Mouse (Mus musculus) hindbrain, postnatal 0 days (tissue): ENCODE results near the gene Hspb7. TPM values are rescaled to one million over a fixed set of nuclear protein-coding genes. Genes with fewer than 3 reads are reported as not detected.
A peak's percentile ranks its signal among the peaks of the same experiment; 100 is the strongest.

Experiments used
- ATAC-seq: fragments of 200-750 bp; cut with Nextera tagmentation; 2 replicates; pipeline ENCODE4 v1.8.0; 2017; ENCODE audit warnings: mild to moderate bottlenecking, moderate TSS enrichment, moderate library complexity
- DNase-seq: peaks from one replicate; pipeline ENCODE4 v3.0.0-alpha.2; 2015; ENCODE audit warnings: low spot score
- H3K27ac ChIP-seq: fragments of 300-500 bp; sonication (generic); 2 replicates; pipeline ENCODE4 v1.5.1; 2014; ENCODE audit warnings: mild to moderate bottlenecking
- H3K27me3 ChIP-seq: fragments of 300-500 bp; sonication (generic); 2 replicates; pipeline ENCODE4 v1.6.1; 2014; ENCODE audit warnings: low read length, mixed read lengths; ENCODE audit not compliant: insufficient read depth
- H3K36me3 ChIP-seq: fragments of 300-500 bp; sonication (generic); 2 replicates; pipeline ENCODE4 v1.6.1; 2014; ENCODE audit warnings: low read length, mixed read lengths; ENCODE audit not compliant: insufficient read depth
- H3K4me1 ChIP-seq: fragments of 300-500 bp; sonication (generic); 2 replicates; pipeline ENCODE4 v1.6.1; 2014; ENCODE audit warnings: antibody characterized with exemption, low read length, mixed read lengths; ENCODE audit not compliant: insufficient read depth
- H3K4me2 ChIP-seq: fragments of 300-500 bp; sonication (generic); 2 replicates; pipeline ENCODE4 v1.6.1; 2014; ENCODE audit warnings: low read depth, mild to moderate bottlenecking, low read length, moderate library complexity, mixed read lengths
- H3K4me3 ChIP-seq: fragments of 300-500 bp; sonication (generic); 2 replicates; pipeline ENCODE4 v1.5.1; 2014; ENCODE audit warnings: low read length
- H3K9ac ChIP-seq: fragments of 300-500 bp; sonication (generic); replicated peaks from 2 replicates; pipeline ENCODE4 v1.6.1; 2014; ENCODE audit warnings: mild to moderate bottlenecking, low read length, moderate library complexity, mixed read lengths
- H3K9me3 ChIP-seq: fragments of 300-500 bp; sonication (generic); 2 replicates; pipeline ENCODE4 v1.6.1; 2016; ENCODE audit warnings: low read length, mixed read lengths
- CTCF ChIP-seq: IDR thresholded peaks from 2 replicates; pipeline ENCODE4 v1.5.1; 2016; ENCODE audit warnings: antibody characterized with exemption, control low read depth, low read depth
- WGBS: fragments of 180-500 bp; shearing (Covaris S2); extraction: QIAGEN DNeasy Blood & Tissue Kit; methylation state at CpG from one replicate; pipeline ENCODE4 v1.1.7; 2014; 5-methylcytosine and 5-hydroxymethylcytosine counted together
- polyA plus RNA-seq: library from polyadenylated mRNA; unstranded; fragments of >200 nt; fragmentation: Nextera tagmentation; extraction: Ambion mirVana; gene quantifications from 2 replicates; pipeline ENCODE4 v1.2.1, GENCODE M21; 2015
- total RNA-seq: library from RNA; depleted of rRNA; stranded (reverse); fragments of >200 nt; gene quantifications from 2 replicates; pipeline ENCODE4 v1.2.3, GENCODE M21; 2014

Hspb7 gene
- total and polyA plus RNA-seq, 2 experiments from 2014 or later, result 0.06 TPM; not detected in 1

- no peak for ATAC-seq
- no peaks in the 10 kb centered on the region for H3K27me3 ChIP-seq
- no peak overlapping the region for H3K27ac ChIP-seq
- no peak overlapping the region for H3K9ac ChIP-seq
- DNase-seq, result no peak
- no peak overlapping the region for H3K4me3 ChIP-seq
- peak; percentile 39 for TF ChIP-seq CTCF
- H3K36me3 ChIP-seq, result no peaks in the 10 kb centered on the region
- H3K4me1 ChIP-seq, result no peaks in the 10 kb centered on the region
- H3K4me2 ChIP-seq, result no peak overlapping the region
- 13% methylated on average over 22 of the region's 22 CpGs for WGBS
- no peaks in the 10 kb centered on the region for H3K9me3 ChIP-seq
These were observed 9.1 kb upstream of the Hspb7 start for GRCm38 (mm10) chr4:141411430-141411992.

GRCm38 (mm10) chr4:141415924-141416323 is 4.7 kb upstream of the Hspb7 start, which contains the start of gene Clcnkb:
TSS of gene Clcnkb (minus strand) at chr4:141416014.
- TF ChIP-seq CTCF, result no peak
- no peak within 1 kb of the TSS for H3K4me3 ChIP-seq
- H3K4me2 ChIP-seq, result no peak within 1 kb of the TSS
- H3K9me3 ChIP-seq, result no peaks in the 10 kb centered on the region
- H3K27me3 ChIP-seq, result no peaks in the 10 kb centered on the region
- no peak within 1 kb of the TSS for H3K9ac ChIP-seq
- H3K4me1 ChIP-seq, result no peaks in the 10 kb centered on the region
- no peak within 1 kb of the TSS for H3K27ac ChIP-seq
- H3K36me3 ChIP-seq, result no peaks in the 10 kb centered on the region
- DNase-seq (no peak), ATAC-seq (no peak)
- 66% methylated on average over 7 of the region's 7 CpGs for WGBS

- ATAC-seq (no peak), DNase-seq (no peak)
- H3K9me3 ChIP-seq, result no peaks in the 10 kb centered on the region
- H3K9ac ChIP-seq, result no peak overlapping the region
- no peak overlapping the region for H3K4me3 ChIP-seq
- no peak overlapping the region for H3K27ac ChIP-seq
- no peaks in the 10 kb centered on the region for H3K27me3 ChIP-seq
- no peaks in the 10 kb centered on the region for H3K36me3 ChIP-seq
- H3K4me2 ChIP-seq, result no peak overlapping the region
- WGBS, result 63% methylated on average over 27 of the region's 27 CpGs
- TF ChIP-seq CTCF, result no peak
- no peaks in the 10 kb centered on the region; the same call in 1 of the 2 replicates for H3K4me1 ChIP-seq
These were observed 984 bp upstream of the Hspb7 start for GRCm38 (mm10) chr4:141419398-141420191.

GRCm38 (mm10) chr4:141420886-141421285 is 307 bp downstream of the Hspb7 start:
- ATAC-seq, result no peak
- WGBS, result 62% methylated on average over 9 of the region's 9 CpGs
- TF ChIP-seq CTCF, result no peak

GRCm38 (mm10) chr4:141421423-141421822 is 844 bp downstream of the Hspb7 start:
- Histone ChIP-seq H3K9ac (no peak overlapping the region), H3K4me3 (no peak overlapping the region), H3K9me3 (no peaks in the 10 kb centered on the region), H3K27me3 (no peaks in the 10 kb centered on the region), H3K27ac (no peak overlapping the region), H3K4me2 (no peak overlapping the region), H3K36me3 (no peaks in the 10 kb centered on the region), H3K4me1 (no peaks in the 10 kb centered on the region; the same call in 1 of the 2 replicates)
- ATAC-seq, result no peak
- WGBS, result 39% methylated on average over 14 of the region's 14 CpGs
- DNase-seq, result peak; percentile 50
- TF ChIP-seq CTCF, result no peak

More at GRCm38 (mm10) chr4:141420886-141421285, 307 bp downstream of the Hspb7 start:
- Histone ChIP-seq H3K36me3 (no peaks in the 10 kb centered on the region), H3K4me2 (no peak overlapping the region), H3K9ac (no peak overlapping the region), H3K27me3 (no peaks in the 10 kb centered on the region), H3K27ac (no peak overlapping the region), H3K9me3 (no peaks in the 10 kb centered on the region), H3K4me3 (no peak overlapping the region), H3K4me1 (no peaks in the 10 kb centered on the region; the same call in 1 of the 2 replicates)
- no peak for DNase-seq

GRCm38 (mm10) chr4:141422841-141423240 is 2.3 kb downstream of the Hspb7 start:
- Histone ChIP-seq H3K4me2 (no peak overlapping the region), H3K27ac (no peak overlapping the region), H3K36me3 (no peaks in the 10 kb centered on the region), H3K27me3 (no peaks in the 10 kb centered on the region), H3K9ac (no peak overlapping the region), H3K4me1 (no peaks in the 10 kb centered on the region; the same call in 1 of the 2 replicates), H3K4me3 (no peak overlapping the region), H3K9me3 (no peaks in the 10 kb centered on the region)
- ATAC-seq (no peak), DNase-seq (no peak)
- WGBS, result 87% methylated on average over 5 of the region's 5 CpGs
- TF ChIP-seq CTCF, result no peak

- H3K9ac ChIP-seq, result no peak overlapping the region
- no peaks in the 10 kb centered on the region for H3K27me3 ChIP-seq
- DNase-seq (no peak), ATAC-seq (no peak)
- no peak overlapping the region for H3K4me2 ChIP-seq
- no peaks in the 10 kb centered on the region; the same call in 1 of the 2 replicates for H3K4me1 ChIP-seq
- no peak overlapping the region for H3K4me3 ChIP-seq
- TF ChIP-seq CTCF, result no peak
- no peak overlapping the region for H3K27ac ChIP-seq
- H3K9me3 ChIP-seq, result no peaks in the 10 kb centered on the region
- 77% methylated on average over 5 of the region's 5 CpGs for WGBS
- H3K36me3 ChIP-seq, result no peaks in the 10 kb centered on the region
These were observed 2.7 kb downstream of the Hspb7 start for GRCm38 (mm10) chr4:141423288-141423687.
